Mouse (Mus musculus): ENCODE results near the gene Tbr1.

The Tbr1 gene

DNA sequence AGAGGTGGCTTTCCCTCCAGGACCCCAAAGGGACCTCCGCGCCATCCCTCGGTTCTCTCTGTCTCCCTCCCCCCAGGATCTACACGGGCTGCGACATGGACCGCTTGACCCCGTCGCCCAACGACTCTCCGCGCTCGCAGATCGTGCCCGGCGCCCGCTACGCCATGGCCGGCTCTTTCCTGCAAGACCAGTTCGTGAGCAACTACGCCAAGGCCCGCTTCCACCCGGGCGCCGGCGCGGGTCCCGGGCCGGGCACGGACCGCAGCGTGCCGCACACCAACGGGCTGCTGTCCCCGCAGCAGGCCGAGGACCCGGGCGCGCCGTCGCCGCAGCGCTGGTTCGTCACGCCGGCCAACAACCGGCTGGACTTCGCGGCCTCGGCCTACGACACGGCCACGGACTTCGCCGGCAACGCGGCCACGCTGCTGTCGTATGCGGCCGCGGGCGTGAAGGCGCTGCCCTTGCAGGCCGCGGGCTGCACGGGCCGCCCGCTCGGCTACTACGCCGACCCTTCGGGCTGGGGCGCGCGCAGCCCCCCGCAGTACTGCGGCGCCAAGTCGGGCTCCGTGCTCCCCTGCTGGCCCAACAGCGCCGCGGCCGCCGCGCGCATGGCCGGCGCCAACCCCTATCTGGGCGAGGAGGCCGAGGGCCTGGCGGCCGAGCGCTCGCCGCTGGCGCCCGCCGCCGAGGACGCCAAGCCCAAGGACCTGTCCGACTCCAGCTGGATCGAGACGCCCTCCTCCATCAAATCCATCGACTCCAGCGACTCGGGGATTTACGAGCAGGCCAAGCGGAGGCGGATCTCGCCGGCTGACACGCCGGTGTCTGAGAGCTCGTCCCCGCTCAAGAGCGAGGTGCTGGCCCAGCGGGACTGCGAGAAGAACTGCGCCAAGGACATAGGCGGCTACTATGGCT is 9.0 kb downstream of the Tbr1 start:
- DNase-seq (ENCODE audit: low spot score): no peak

DNA sequence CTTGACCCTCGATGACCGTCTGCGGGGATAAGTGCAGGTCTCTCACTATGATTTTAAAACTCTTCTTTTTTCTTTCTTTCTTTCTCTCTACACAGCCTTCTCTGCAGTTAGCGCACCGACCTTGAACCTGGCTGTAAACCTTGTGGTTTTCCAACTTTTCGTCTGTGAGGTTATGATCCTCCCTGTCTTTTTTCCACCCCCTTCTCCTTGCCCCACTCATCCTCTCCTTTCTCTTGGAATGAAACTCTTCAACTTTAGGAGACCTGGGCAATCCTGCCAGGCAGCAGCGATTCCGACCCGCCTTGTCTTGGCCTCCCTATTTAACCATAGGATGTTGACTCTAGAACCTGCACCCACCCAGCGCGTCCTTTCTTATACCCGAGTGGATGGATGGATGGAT is 9.8 kb downstream of the Tbr1 start:
- no peak for DNase-seq (ENCODE audit: low spot score)

DNA sequence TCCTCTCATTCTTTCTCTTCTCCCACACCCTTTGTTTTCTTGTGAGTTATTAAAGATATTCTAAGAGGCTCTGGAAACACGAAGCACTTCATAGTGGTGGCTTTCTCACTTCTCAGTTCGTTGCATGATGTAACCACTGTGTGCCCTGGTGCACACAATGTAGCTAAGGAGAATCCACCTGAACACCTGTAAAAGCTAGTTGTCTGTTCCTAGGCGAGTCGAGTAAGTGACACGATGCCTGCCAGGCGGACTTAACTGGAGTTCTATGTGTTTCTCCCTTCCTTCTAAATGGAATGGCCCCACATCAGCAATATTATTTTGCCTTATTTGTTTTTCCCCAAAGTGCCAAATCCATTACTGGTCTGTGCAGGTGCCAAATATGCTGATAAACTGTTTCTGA is 10.4 kb downstream of the Tbr1 start:
- DNase-seq (ENCODE audit: low spot score): no peak

DNA sequence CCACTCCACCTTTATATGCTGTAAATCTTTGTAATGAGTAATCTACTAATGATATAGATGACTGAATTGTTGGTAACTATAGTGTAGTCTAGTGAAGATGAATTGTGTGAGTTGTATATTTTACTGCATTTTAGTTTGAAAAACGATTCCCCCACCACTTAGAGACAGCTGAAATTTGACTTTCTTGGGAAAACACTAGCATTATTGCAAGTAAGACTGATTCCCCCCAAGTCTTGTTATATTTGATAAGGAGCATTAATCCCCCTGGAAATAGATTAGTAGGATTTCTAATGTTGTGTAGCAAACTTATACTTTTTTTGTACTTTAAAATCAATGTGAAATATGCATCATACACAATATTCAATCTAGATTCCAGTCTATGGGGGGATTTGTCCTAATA is 10.8 kb downstream of the Tbr1 start:
- DNase-seq (ENCODE audit: low spot score): no peak

DNA sequence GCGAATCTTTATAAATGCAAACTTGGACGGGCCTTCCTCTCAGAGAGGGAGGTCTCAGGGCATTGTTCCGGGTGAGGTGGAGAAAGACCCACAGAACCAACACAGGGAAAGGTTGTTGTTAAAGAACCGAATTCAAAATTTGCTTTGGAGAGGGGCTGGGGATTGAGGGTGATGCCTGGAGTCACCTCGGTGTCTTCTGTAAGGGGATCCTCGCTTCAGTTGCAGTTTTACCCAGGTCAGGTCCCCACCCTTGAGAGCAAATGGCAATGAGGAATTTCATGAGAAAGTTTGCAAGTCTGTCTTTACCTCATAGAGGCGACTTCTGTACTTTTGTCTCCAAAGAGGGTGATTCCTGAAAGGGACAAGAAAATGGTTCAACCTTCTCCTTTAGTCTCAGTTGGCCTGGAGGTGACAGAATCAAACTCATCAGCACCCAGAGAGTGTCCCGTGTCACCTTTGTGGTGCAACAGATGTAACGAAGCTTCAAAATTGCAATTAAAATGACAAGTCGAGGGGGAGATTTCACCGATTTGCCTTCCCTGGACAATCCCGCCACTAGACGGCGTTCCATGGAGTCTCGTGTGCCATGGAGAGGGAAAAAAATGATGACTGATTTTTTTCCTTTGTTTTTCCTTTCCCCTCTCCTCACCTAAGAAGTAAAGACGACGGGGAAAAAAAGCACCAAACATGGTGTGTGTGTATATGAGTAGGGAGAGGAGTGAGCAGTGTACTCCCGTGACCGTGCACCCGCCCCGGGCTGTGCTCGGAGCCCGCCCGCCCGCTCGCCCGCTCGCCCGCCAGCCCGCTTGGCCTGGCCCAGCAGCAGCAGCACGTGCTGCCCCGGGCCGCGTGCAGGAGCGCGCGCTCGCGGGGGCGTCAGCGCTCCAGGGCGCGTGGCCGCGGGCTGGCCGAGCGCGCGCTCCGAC is 12.1 kb downstream of the Tbr1 start:
- no peak for DNase-seq (ENCODE audit: low spot score)

DNA sequence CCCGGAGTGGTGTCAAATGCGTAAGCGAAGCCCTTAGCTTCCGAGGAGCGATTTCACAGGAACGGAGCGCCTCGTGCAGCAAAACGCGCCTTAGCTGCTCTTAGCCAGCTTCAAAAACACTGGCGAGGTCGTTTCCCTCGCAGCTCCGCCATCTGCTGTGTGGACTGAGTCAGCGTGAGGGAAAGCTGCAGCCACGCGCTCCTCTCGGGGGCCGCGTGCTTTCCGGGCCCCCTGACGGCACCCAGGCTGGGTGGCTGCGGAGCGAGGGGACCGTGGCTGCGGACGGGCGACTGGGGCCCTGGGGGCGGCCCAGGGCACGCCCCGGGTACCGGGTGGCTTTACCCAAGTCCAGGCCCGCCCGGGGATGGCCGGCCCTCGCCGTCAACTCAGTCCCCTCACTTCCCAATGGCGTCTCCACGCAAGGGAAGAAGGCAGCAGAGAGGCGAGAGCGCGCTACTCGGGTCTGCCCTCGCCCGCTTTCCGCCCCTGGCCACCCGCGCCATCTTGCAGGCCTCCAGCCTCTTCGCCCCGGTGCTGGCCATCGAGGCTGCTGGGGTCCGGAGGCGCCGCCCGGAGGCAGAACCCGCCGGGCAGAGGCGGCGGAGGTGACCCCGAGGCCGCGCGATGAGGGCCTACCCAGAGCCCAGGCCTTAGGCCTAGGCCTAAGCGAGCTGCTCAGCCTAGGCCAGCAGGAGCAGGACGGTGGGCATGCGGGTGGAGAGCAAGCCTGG is 13.0 kb downstream of the Tbr1 start:
- DNase-seq (ENCODE audit: low spot score): no peak

DNA sequence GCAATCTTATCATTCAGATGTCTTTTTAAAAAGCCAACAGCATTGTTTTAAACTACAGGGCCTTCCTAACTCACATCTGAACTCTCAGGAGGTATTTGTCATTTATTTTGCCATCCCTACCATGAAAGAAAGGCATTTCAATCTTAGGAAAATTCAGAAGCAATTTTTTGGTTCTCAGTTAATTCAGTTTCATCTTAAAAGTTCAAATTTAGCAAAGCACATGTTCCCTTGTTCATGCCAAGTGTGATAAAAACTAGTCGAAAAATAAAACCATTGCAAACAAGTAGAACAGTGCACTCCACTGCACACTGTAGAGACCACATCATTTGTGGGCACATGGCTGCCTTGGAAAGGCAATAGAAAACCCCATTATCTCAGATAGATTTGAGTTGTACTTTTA is 15.5 kb downstream of the Tbr1 start:
- DNase-seq (ENCODE audit: low spot score): no peak

DNA sequence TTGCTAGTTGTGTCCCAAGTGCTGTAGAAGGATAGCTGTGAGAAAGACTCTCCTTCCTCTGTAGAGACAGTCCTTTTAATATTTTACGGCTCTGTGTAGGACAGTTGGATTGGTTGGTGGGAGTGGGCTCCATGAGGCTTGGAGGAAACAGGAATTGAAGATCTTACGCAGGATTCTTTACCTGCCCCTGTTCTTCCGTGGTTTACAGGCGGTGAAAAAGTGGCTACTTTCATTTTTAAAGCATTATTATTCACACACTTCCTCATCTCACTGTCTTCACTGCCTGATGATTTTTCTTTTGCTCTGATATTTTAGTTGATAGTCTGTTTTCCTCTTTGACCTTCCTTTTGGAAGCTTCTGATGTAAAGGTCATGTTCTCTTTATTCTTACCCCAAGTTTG is 17.5 kb downstream of the Tbr1 start:
- no peak for DNase-seq (ENCODE audit: low spot score)

DNA sequence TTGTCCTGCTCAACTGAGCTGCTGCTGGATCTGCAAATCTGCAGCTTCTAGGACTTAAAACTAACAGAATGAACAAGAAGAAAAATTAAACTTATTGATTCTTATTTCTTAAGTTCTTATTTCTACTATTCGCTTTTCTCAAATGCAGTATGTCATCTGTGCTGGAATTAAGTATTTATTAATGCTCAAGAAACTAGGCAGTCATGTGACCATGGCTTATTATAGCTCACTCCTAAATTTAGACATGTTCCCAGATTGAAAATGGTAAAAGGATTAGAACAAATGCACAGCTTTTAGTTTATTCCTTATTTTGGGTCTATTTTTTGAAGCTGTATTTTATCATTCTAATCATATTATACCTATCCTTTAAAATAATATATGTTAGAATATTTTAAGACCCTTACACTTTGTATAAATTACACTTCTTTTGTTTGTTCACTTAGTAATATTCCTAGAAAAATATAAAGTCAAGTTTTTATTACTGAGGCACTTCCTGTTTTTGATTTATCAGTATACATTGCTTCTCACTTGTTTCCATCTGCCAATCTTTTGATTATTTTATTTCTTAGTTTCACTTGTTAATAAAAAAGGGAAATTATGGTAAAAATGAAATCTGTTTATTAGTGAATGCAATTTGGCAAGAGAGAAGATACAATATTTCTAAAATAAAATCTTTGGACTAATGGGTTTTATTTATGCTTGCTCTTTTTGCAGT is 20.9 kb downstream of the Tbr1 start:
- no peak for DNase-seq (ENCODE audit: low spot score)

DNA sequence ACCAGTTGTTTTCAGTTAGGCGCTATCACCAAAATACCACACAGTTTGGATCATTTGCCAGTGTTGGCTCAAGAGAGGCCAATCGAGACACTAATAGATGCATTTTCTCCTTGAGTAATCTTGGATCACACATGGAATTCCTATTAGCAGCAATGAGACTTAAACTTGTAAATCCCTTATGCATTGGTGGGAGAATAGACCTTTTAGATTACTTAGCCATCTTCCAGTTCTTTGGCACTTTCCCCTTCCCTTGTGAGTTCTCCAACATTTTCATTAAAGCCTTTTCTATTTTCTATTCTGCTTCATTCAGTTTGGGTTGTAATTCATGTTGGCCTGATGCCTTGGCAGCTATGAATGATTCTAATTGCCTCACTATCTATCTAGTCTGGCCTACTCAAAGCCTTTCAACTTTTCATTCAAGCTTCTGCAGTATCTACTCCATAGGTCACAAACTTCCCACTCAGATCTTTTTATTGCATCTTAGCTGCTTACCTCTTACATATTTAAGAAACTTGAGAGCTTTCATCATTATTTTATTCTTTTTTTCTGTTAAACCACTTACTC is 34.6 kb downstream of the Tbr1 start:
- no peak for DNase-seq (ENCODE audit: low spot score)

Measured in left cerebral cortex, adult 11 months (tissue).